Mouse (Mus musculus) testis, postnatal 14 days (tissue): ENCODE measurements around the gene Pigx.

Experiments used
- DNase-seq: peaks from one replicate; pipeline ENCODE4 v3.0.0; 2021; ENCODE audit warnings: low spot score

Gene Pigx

DNA sequence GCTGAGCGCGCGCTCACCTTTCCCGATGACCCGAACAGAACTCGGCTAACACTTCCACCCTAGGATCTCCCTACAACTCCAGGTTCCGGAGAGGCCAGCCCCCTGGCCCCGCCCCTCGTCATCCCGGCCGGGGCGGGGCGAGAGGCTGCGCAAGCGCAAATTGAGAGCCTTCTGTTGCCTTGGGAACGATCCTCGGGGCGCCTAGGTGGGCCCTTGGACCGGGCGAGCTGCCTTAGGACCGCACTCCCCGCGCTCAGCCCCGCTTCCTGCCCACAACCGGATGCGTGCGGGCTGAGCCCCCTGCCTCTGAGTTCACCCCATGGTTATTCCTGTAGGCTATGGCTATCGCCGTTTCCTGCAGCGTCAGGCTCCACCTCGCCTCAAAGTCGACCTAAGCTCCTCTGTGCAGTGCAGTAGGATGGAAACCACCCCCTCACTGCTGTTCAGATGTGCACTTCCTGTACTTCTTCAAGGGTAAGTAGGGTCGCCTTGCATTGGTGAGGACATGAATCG lies at the start of gene Pigx, which contains the start of gene Cep19:
TSS of gene Pigx (minus strand) at position 103 of the 513 bp plus-strand sequence.
TSS of gene Cep19 (plus strand) at position 163 of the 513 bp plus-strand sequence.
- peak; percentile 89 for DNase-seq

GRCm38 (mm10) chr16:32147589-32148207 lies 48.2 kb upstream of the Pigx start:
- DNase-seq, result no peak

DNA sequence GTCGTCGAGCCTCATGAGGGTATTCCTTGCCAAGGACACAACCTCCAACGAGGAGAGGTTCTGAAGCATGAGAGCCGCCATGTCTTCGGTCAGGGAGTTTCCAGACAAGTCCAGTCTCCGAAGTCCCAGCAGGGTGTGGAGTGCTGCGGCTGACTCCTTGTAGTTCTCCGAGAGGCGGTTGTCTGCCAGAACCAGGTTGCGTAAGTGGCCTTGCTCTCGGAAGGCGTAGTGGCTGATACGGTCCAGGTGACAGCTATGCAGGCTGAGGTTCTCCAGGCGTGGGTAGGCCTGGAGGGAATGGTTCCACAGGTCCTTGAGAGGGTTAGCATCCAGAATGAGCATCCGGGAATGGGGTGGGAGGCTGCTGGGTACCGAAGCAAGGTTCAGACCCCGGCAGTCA lies 45.1 kb upstream of the Pigx start:
- no peak for DNase-seq

DNA sequence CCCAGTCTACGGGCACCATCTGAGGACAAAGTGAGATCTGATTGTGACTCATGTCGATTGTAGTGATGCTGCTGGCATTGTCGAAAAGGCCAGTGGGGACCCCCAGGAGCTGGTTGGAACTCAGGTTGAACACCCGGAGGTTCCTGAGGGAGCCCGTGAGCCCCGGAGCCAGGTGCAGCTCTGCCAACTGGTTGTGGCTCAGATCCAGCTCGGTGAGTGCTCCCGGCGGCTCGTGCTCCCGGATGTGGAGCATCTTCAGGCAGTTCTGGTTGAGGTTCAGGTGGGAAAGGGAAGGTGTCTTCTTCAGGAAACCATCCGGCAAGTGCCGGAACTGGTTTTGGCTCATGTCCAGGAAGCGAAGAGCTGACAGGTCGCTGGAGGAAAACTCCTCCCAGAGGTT lies 44.2 kb upstream of the Pigx start:
- DNase-seq, result no peak

GRCm38 (mm10) chr16:32138954-32139353 lies 39.4 kb upstream of the Pigx start:
- no peak for DNase-seq

DNA sequence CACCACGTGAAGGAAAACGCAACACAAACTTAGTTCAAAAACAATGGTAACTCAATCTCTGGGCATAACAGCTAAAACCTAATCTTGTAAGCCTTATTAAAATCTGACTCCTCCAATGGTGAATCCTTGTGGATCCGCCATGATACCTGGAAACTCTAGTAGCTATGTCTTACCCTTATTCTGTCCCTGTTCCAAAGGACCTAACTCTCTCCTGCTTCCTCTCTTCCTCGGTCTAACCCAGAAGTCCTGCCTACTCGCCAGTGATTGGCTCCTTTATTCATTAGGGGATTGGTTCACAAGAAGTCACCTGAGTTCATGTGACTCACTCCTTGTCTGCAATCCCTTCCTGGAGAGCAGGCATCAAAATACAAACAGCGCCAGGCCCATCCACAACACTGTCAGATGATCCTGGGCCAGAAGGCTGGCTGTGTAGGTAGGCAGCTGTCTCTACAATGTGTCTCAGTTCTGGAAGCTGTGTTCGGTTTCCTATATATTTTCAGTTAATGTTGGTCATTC lies 36.4 kb upstream of the Pigx start:
- DNase-seq, result no peak

- DNase-seq, result no peak
These were observed 33.6 kb upstream of the Pigx start for GRCm38 (mm10) chr16:32133148-32133547.

DNA sequence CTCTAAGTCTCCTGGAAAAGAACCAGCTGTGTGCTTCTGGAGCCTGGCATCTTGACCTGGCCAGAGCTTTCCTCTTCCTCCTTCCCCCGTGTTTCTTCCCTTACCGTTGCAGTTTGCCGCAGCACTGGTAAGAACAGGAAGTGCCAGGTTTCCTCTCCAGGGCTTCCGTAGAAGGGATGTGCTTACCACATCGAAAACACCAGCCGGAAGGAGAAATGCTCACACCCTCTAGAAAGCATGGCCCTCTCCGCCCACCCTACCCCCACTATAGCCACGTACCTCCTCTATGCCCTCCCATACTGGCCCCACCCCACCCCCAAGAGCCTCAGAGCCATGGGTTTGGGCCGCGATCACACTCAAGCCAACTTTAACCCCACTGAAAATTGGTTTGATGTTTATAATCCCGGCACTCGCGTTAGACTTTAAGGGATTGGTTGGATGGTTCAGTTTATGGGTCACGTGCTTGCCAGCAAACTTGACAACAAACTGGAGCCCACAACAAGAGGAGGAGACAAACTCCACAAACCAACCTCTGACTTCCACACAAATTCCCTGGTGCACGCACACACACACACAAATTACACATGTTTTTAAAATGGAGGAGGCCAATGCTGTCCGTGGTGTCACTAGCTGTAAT lies 30.8 kb upstream of the Pigx start:
- no peak for DNase-seq

- no peak for DNase-seq
These were observed 30.1 kb upstream of the Pigx start for GRCm38 (mm10) chr16:32129449-32130189.

DNA sequence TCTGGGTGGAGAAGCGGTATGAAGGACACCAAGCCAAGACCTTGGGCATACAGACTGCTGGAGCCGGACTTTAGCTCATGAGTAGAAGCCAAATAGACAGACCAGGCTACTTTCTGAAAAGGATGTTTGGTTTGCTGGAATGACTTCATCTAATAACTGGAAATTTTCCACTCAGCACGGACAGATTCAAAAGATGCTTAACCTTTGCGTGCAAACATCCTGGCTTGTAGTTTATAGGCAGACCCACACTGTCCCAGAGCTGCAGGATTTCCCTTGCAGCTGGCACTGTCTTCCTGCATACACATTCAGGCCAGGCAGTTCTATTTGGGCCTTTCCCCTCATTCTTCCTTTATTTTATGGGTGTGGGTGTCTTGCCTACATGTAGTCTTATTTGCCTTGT lies 27.5 kb upstream of the Pigx start:
- no peak for DNase-seq

- DNase-seq, result no peak
These were observed 25.8 kb upstream of the Pigx start for GRCm38 (mm10) chr16:32125364-32125763.

DNA sequence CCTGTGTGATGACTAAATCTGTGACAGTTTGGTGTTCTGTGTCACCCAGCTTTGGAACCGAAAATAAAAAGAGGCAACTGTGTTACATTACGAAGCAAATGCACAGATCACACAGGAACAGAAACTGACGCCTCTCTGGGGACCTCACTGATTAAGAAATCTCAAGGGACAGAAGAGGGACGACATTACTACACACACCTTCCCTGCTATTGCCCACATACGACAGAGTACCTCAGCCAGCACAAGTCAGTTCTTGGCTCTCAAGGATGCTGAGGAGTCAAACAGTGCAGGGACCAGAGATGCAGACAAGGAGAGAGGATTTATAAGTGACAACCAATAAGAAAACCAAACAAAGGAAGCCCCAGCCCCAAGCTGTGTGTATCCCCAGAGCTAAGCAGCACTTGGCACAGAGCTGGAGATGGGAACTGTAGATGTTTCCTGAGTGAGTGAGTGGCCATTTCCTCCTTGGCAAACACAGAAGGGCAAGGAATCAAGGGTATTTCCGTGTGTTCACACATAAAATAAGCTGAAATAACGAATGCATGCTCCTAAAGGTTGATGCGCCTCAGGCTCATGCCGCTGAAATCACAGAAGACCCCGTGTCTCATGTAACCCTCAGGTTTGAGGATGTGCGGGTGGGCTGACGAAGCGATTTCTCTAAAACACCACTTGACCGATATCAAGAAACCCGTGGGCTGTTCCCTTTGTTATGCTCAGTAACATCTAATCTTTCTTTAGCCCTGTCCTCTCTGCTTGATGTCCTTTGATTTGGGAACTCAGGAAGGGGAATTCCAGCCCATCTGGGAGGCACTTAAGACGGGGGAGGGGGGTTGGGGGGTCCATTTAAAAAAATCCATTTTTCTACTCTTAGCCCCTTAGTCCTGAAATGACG lies 25.1 kb upstream of the Pigx start:
- DNase-seq, result no peak

DNA sequence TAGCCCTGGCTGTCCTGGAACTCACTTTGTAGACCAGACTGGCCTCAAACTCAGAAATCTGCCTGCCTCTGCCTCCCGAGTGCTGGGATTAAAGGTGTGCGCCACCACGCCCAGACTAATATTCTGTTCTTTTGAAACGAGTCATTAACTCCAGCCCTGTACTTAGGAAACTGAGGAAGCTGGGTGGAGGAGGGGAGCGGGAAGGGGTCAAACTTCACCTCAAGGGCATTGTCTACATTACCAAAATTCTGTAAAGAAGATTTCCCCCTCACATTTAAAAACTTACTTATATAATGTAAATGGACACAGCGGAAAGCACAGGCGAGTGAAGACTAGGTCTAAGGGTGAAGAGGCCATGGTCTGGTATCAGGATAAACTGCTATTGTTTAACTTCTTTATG lies 24.5 kb upstream of the Pigx start:
- DNase-seq, result no peak

DNA sequence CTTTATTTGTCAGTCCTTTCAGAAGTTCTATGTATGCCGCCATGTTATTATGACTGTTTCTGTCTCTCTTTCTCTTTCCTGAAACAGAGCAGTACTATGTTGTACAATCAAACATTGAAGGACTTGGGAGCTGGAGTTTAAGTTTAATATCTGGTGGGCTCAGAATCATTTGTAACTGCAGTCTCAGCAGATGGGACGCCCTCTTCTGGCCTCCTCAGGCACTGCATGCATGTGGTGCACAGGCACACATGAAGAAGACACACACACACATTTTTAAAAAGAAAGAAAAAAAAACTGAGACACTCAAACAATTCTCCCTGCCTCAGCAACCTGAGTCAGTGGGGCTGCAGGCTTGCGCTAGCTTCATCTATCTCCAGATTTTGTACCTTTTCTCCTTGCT lies 20.9 kb upstream of the Pigx start:
- no peak for DNase-seq

- DNase-seq, result no peak
These were observed 16.6 kb upstream of the Pigx start for GRCm38 (mm10) chr16:32116186-32116585.

- DNase-seq, result no peak
These were observed 16.2 kb upstream of the Pigx start for GRCm38 (mm10) chr16:32115781-32116180.

GRCm38 (mm10) chr16:32114968-32115695 lies 15.6 kb upstream of the Pigx start:
- DNase-seq, result peak; percentile 67

DNA sequence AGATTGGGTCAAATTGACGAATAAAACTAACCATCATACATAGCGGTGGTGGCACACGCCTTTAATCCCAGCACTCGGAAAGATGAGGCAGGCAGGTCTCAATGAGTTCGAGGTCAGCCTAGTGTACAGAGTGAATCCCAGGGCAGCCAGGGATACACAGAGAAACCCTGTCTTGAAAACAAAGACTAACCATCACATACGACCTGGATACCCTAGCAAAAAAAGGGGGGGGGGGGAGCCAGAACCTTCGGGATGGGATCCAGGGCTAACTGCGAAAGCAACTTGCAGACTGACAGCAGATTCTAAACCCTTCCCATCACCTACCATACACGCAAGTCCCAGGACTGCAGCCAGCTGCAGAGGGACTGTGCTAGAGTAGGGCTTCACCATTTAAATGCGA lies 14.9 kb upstream of the Pigx start:
- DNase-seq, result no peak

DNA sequence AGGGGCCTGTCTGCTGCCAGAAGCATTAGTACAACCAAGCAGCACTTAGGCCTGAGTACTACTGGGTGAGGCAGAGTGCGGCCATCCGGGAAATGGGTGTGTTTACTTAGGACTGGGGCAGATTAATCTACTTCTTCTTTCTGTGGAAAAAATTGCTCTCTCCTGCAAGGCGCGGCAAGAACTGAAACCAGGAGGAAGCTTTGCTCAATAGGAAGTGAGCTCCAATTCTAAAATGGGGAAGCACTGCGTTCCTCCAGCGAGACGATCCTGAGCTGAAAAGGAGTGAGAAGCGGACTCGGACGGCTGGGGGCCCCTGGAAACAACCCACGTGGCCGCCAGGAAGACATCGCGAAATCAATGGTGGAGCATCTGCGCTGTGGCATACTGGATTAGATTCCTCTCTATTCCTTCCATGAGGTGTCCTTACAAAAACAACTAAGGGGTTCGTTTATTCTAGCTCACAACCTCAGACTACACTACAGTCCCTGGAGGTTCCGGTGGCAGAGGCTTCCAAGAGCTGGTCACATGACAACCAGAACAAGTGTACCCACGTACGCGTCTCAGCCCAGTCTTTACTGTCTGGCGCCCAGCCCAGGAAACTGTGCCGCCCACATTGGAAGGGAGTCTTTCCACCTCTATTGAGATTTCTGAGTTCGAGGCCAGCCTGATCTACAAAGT lies 14.1 kb upstream of the Pigx start:
- peak; percentile 42 for DNase-seq

- DNase-seq, result no peak
These were observed 11.6 kb upstream of the Pigx start for GRCm38 (mm10) chr16:32110951-32111699.
